Mouse (Mus musculus): Measurements from ENCODE around the gene Macf1. TPM values are rescaled to one million over a fixed set of nuclear protein-coding genes. Genes with fewer than 3 reads are reported as not detected.

The Macf1 gene
- total and polyA plus RNA-seq, 3 experiments = 71.4 to 223 (median 222) TPM

GRCm38 (mm10) chr4:123381598-123381997 lies 302.6 kb downstream of the Macf1 start:
- TF ChIP-seq CTCF (IDR thresholded peaks at IDR 0.05) (no peak), POLR2A (IDR thresholded peaks at IDR 0.05; ENCODE audit: insufficient read depth, low read depth, low read length) (no peak), EP300 (IDR thresholded peaks at IDR 0.05; ENCODE audit: insufficient read depth, low read depth, low read length) (no peak)
- H3K27me3 ChIP-seq (ENCODE audit: control insufficient read depth, insufficient read depth, low read length) = no peaks in the 10 kb centered on the region
- H3K4me1 ChIP-seq (ENCODE audit: control insufficient read depth, insufficient read depth, low read length) = no peaks in the 10 kb centered on the region
- no peak overlapping the region for H3K4me3 ChIP-seq
- no peak for DNase-seq
- H3K27ac ChIP-seq = no peak overlapping the region
- peaks cover 13% of the 10 kb centered on the region for H3K36me3 ChIP-seq (ENCODE audit: control insufficient read depth, insufficient read depth, low read length)
- 93% methylated on average over 11 of the region's 11 CpGs for WGBS
- H3K79me2 ChIP-seq (replicated peaks; ENCODE audit: control insufficient read depth, insufficient read depth, low read length) = no peaks in the 10 kb centered on the region
- H3K9ac ChIP-seq (ENCODE audit: low read depth, low read length) = no peak overlapping the region
- intact Hi-C loops (cut with DNase I) = no loop called here

- H3K9ac ChIP-seq (ENCODE audit: low read depth, low read length) = no peak overlapping the region
- H3K27ac ChIP-seq = no peak overlapping the region
- DNase-seq = no peak
- no peaks in the 10 kb centered on the region for H3K79me2 ChIP-seq (replicated peaks; ENCODE audit: control insufficient read depth, insufficient read depth, low read length)
- no peak overlapping the region for H3K4me3 ChIP-seq
- no peaks in the 10 kb centered on the region for H3K4me1 ChIP-seq (ENCODE audit: control insufficient read depth, insufficient read depth, low read length)
- intact Hi-C loops (cut with DNase I) = loop anchor here (5.0 kb wide), 1 partner anchor 131 kb away; no protein-coding TSS in a partner anchor
- TF ChIP-seq CTCF (IDR thresholded peaks at IDR 0.05) (no peak), EP300 (IDR thresholded peaks at IDR 0.05; ENCODE audit: insufficient read depth, low read depth, low read length) (no peak), POLR2A (IDR thresholded peaks at IDR 0.05; ENCODE audit: insufficient read depth, low read depth, low read length) (no peak)
- H3K36me3 ChIP-seq (ENCODE audit: control insufficient read depth, insufficient read depth, low read length) = peaks cover 14% of the 10 kb centered on the region
- H3K27me3 ChIP-seq (ENCODE audit: control insufficient read depth, insufficient read depth, low read length) = no peaks in the 10 kb centered on the region
- 88% methylated on average over 3 of the region's 3 CpGs for WGBS
These were observed 308.1 kb downstream of the Macf1 start for GRCm38 (mm10) chr4:123376031-123376430.

GRCm38 (mm10) chr4:123374316-123375008 lies 309.7 kb downstream of the Macf1 start:
- Histone ChIP-seq H3K4me1 (ENCODE audit: control insufficient read depth, insufficient read depth, low read length) (no peaks in the 10 kb centered on the region), H3K9ac (ENCODE audit: low read depth, low read length) (no peak overlapping the region), H3K27me3 (ENCODE audit: control insufficient read depth, insufficient read depth, low read length) (no peaks in the 10 kb centered on the region), H3K79me2 (replicated peaks; ENCODE audit: control insufficient read depth, insufficient read depth, low read length) (no peaks in the 10 kb centered on the region), H3K4me3 (no peak overlapping the region), H3K36me3 (ENCODE audit: control insufficient read depth, insufficient read depth, low read length) (peaks cover 12% of the 10 kb centered on the region), H3K27ac (no peak overlapping the region)
- no peak for DNase-seq
- 91% methylated on average over 12 of the region's 12 CpGs for WGBS
- no peak for TF ChIP-seq EP300 (IDR thresholded peaks at IDR 0.05; ENCODE audit: insufficient read depth, low read depth, low read length)
- no peak for TF ChIP-seq CTCF (IDR thresholded peaks at IDR 0.05)
- no peak for TF ChIP-seq POLR2A (IDR thresholded peaks at IDR 0.05; ENCODE audit: insufficient read depth, low read depth, low read length)
- intact Hi-C loops (cut with DNase I) = loop anchor here (5.0 kb wide), 1 partner anchor 133 kb away; no protein-coding TSS in a partner anchor

- Histone ChIP-seq H3K9ac (ENCODE audit: low read depth, low read length) (no peak overlapping the region), H3K79me2 (replicated peaks; ENCODE audit: control insufficient read depth, insufficient read depth, low read length) (no peaks in the 10 kb centered on the region), H3K27me3 (ENCODE audit: control insufficient read depth, insufficient read depth, low read length) (no peaks in the 10 kb centered on the region), H3K4me1 (ENCODE audit: control insufficient read depth, insufficient read depth, low read length) (no peaks in the 10 kb centered on the region), H3K4me3 (no peak overlapping the region), H3K36me3 (ENCODE audit: control insufficient read depth, insufficient read depth, low read length) (peaks cover 7% of the 10 kb centered on the region), H3K27ac (no peak overlapping the region)
- no peak for DNase-seq
- WGBS = 87% methylated on average over 4 of the region's 4 CpGs
- intact Hi-C loops (cut with DNase I) = no loop called here
- TF ChIP-seq CTCF (IDR thresholded peaks at IDR 0.05) (no peak), POLR2A (IDR thresholded peaks at IDR 0.05; ENCODE audit: insufficient read depth, low read depth, low read length) (no peak), EP300 (IDR thresholded peaks at IDR 0.05; ENCODE audit: insufficient read depth, low read depth, low read length) (no peak)
These were observed 320.6 kb downstream of the Macf1 start for GRCm38 (mm10) chr4:123363555-123363954.

GRCm38 (mm10) chr4:123360771-123361170 lies 323.4 kb downstream of the Macf1 start:
- Histone ChIP-seq H3K27ac (no peak overlapping the region), H3K9ac (ENCODE audit: low read depth, low read length) (no peak overlapping the region), H3K4me1 (ENCODE audit: control insufficient read depth, insufficient read depth, low read length) (no peaks in the 10 kb centered on the region), H3K79me2 (replicated peaks; ENCODE audit: control insufficient read depth, insufficient read depth, low read length) (no peaks in the 10 kb centered on the region), H3K27me3 (ENCODE audit: control insufficient read depth, insufficient read depth, low read length) (no peaks in the 10 kb centered on the region), H3K36me3 (ENCODE audit: control insufficient read depth, insufficient read depth, low read length) (peaks cover 4% of the 10 kb centered on the region), H3K4me3 (no peak overlapping the region)
- intact Hi-C loops (cut with DNase I) = no loop called here
- no peak for TF ChIP-seq POLR2A (IDR thresholded peaks at IDR 0.05; ENCODE audit: insufficient read depth, low read depth, low read length)
- TF ChIP-seq CTCF (IDR thresholded peaks at IDR 0.05) = no peak
- TF ChIP-seq EP300 (IDR thresholded peaks at IDR 0.05; ENCODE audit: insufficient read depth, low read depth, low read length) = no peak
- 91% methylated on average over 12 of the region's 12 CpGs for WGBS
- no peak for DNase-seq

GRCm38 (mm10) chr4:123358613-123359012 lies 325.5 kb downstream of the Macf1 start:
- Histone ChIP-seq H3K27ac (no peak overlapping the region), H3K36me3 (ENCODE audit: control insufficient read depth, insufficient read depth, low read length) (no peaks in the 10 kb centered on the region), H3K79me2 (replicated peaks; ENCODE audit: control insufficient read depth, insufficient read depth, low read length) (no peaks in the 10 kb centered on the region), H3K27me3 (ENCODE audit: control insufficient read depth, insufficient read depth, low read length) (no peaks in the 10 kb centered on the region), H3K4me3 (no peak overlapping the region), H3K9ac (ENCODE audit: low read depth, low read length) (no peak overlapping the region), H3K4me1 (ENCODE audit: control insufficient read depth, insufficient read depth, low read length) (no peaks in the 10 kb centered on the region)
- 93% methylated on average over 7 of the region's 7 CpGs for WGBS
- DNase-seq = no peak
- TF ChIP-seq POLR2A (IDR thresholded peaks at IDR 0.05; ENCODE audit: insufficient read depth, low read depth, low read length) (no peak), CTCF (IDR thresholded peaks at IDR 0.05) (no peak), EP300 (IDR thresholded peaks at IDR 0.05; ENCODE audit: insufficient read depth, low read depth, low read length) (no peak)
- intact Hi-C loops (cut with DNase I) = loop anchor here (5.0 kb wide), 1 partner anchor 51 kb away; no protein-coding TSS in a partner anchor
